Mouse (Mus musculus) erythroblast, embryonic 14.5 days (primary cell): Measurements from ENCODE around the gene Nes. TPM values are rescaled to one million over a fixed set of nuclear protein-coding genes. Genes with fewer than 3 reads are reported as not detected.

Source experiments
- H3K27me3 ChIP-seq: 2 replicates; pipeline ENCODE4 v1.6.1; 2012; ENCODE audit warnings: inconsistent platforms; ENCODE audit not compliant: control insufficient read depth
- H3K36me3 ChIP-seq: 2 replicates; pipeline ENCODE4 v1.6.1; 2012; ENCODE audit warnings: mild to moderate bottlenecking, inconsistent platforms; ENCODE audit not compliant: control insufficient read depth
- H3K4me1 ChIP-seq: 2 replicates; pipeline ENCODE4 v1.6.1; 2012; ENCODE audit warnings: inconsistent platforms; ENCODE audit not compliant: control insufficient read depth
- H3K4me3 ChIP-seq: replicated peaks from 2 replicates; pipeline ENCODE3; 2012; ENCODE audit warnings: moderate library complexity, mild to moderate bottlenecking, inconsistent platforms
- H3K9me3 ChIP-seq: 2 replicates; pipeline ENCODE4 v1.6.1; 2012; ENCODE audit warnings: low read length, inconsistent platforms, mixed read lengths; ENCODE audit not compliant: control insufficient read depth
- GATA1 ChIP-seq: IDR thresholded peaks from 2 replicates; pipeline ENCODE4 v1.6.1; 2012; ENCODE audit warnings: low read length, inconsistent platforms, mixed read lengths
- TAL1 ChIP-seq: IDR thresholded peaks from 3 replicates; pipeline ENCODE4 v1.6.1; 2012; ENCODE audit warnings: low read length, inconsistent platforms, mixed read lengths
- polyA plus RNA-seq: library from polyadenylated mRNA; stranded (reverse); fragments of >175 nt; gene quantifications from 2 replicates; pipeline ENCODE4 v1.2.3, GENCODE M21; 2012

Gene Nes
- polyA plus RNA-seq, result 0.01 TPM in 1 of 2 replicates, not detected in the other

DNA sequence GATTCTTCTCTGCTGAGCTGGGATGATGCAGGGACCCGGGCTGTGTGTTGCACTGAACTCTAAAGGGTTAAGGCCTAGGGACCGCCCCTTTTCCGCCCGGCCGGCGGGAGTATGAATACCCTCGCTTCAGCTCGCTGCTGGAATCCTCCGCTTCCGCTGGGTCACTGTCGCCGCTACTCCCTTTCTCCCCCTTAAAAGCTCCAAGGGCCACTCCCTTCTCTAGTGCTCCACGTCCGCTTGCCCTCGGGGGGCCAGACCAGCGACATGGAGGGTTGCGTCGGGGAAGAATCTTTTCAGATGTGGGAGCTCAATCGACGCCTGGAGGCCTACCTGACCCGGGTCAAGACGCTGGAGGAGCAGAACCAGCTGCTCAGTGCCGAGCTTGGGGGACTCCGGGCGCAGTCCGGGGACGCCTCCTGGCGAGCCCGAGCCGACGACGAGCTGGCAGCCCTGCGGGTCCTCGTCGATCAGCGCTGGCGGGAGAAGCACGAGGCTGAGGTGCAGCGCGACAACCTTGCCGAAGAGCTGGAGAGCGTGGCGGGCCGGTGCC is at the start of gene Nes:
Gene Nes (plus strand): TSS at position 140 of the 550 bp plus-strand sequence.
- H3K36me3 ChIP-seq, result no peaks in the 10 kb centered on the region
- no peak within 1 kb of the TSS for H3K4me3 ChIP-seq
- TF ChIP-seq TAL1, result no peak
- TF ChIP-seq GATA1, result no peak
- H3K4me1 ChIP-seq, result no peaks in the 10 kb centered on the region; the same call in none of the 2 replicates
- H3K9me3 ChIP-seq, result no peaks in the 10 kb centered on the region
- H3K27me3 ChIP-seq, result peaks cover 79% of the 10 kb centered on the region

DNA sequence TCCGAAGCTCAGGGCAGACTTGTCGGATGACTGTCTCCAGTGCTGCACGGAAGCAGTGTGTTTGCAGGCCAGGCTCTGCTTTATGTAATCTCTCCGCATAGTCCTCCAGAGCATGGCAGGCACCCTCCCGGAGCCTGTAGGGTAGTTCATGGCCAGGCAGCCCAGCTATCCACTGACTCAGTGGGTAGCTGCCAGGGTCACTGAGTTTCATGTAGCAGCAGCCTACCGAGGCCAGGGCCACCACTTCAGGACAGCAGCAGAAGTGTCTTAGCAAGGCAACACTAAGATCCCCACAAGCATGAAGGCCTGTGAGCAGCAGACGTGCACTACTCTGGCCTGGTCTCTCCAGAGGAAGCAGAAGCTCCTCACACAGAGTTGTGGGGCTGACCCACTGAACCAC is 45.9 kb upstream of the Nes start:
- Histone ChIP-seq H3K4me3 (no peak overlapping the region), H3K4me1 (peaks cover 38% of the 10 kb centered on the region), H3K9me3 (no peaks in the 10 kb centered on the region), H3K27me3 (no peaks in the 10 kb centered on the region), H3K36me3 (peaks cover 69% of the 10 kb centered on the region)
- TF ChIP-seq GATA1 (no peak), TAL1 (no peak)

DNA sequence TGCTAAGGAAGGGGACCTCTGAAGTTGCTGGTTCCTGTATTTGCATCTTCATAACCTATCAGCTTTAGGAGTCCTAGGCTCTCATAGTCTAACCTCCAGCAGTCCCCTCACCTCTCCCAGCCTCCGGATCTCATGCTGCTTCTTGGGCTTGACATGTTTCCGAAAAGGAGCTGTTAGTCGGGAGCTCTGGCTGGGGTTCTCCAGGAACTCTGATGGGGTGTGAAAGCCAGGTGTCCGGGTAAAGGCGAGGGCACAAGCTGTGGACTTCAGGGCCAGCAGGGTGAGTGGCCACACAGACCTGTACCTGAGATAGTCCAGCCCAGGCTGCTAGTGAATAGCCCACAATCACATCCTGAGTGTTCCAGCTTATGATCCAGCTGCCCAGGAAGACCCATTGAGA is 43.4 kb upstream of the Nes start:
- Histone ChIP-seq H3K27me3 (no peaks in the 10 kb centered on the region), H3K9me3 (no peaks in the 10 kb centered on the region), H3K4me1 (peaks cover 44% of the 10 kb centered on the region), H3K36me3 (peaks cover 67% of the 10 kb centered on the region), H3K4me3 (no peak overlapping the region)
- TF ChIP-seq GATA1, result no peak

DNA sequence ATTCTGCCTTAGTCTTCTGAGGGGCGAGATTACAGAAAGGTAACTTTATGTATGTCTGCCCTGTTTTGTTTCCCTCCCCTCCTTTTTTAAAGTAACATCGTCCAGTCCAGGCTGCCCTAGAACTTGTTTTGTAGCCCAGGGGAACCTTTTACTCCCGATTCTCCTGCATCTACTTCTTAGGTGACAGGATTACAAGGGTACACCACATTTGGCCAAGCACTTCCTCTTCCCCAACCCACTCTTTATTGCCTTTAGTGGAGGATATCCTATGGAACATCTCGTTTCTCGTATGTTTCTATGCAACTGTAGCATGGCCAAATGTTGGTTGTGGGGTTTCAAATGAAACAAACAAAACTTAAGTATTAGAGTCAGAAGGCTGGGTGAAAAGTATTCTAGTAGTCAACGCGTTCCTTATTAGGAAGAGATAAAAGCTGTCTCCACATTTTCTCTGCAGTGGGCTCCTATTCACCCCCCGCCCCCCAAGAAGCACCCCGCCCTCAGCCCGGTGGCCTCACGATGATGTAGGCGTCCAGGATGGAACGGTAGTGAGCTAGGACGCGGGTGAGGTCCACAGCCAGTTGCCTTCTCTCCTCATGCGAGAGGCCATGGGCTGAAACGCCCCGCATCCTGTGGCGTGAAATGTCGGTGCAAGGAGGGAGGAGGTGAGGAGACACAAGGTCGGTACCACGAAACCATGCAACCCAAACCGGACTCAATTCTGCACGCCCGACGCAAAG is 41.4 kb upstream of the Nes start:
- Histone ChIP-seq H3K27me3 (no peaks in the 10 kb centered on the region), H3K4me1 (peaks cover 58% of the 10 kb centered on the region), H3K4me3 (peak overlapping the region; percentile 100), H3K9me3 (no peaks in the 10 kb centered on the region), H3K36me3 (peaks cover 64% of the 10 kb centered on the region)
- TF ChIP-seq GATA1 (no peak), TAL1 (no peak)

DNA sequence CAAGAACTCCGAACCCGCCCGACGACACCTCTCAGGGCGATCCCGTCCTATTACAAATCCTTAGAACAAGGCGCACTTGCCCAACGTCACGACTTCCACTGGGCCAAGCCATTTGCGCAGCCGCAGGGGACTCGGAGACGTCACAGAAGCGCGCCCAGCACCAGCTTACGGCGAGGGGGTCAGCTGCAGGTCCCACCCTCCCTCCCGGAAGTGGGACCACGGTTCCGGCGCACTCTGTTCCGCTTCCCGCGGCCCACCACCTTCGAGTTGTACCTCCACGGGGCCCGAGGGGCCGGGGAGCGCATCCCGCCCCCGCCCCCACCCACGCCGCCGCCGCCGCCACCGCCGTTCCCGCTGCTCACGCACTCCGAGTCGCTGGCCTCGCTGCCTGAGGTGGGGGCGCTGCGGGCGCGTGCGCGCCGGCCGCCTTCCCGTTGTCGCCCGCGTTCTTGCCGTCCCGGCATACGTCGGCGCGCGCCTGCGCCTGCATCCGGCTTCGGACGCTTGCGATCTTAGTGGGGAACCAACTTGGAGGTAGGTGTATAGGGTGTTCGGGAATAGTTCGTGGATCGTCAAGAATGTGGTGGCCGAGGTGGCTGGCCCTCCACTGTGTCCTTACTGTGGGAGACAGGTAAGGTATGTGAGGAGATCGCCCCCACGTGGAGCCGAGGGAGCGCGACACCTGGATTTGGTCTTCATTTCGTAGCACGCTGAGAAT is 40.6 kb upstream of the Nes start, which contains the start of the genes Isg20l2 and Rrnad1:
Gene Isg20l2 (plus strand): TSS at position 237 of the 718 bp plus-strand sequence.
Gene Rrnad1 (minus strand): TSS at position 640 of the 718 bp plus-strand sequence.
- H3K4me1 ChIP-seq, result peaks cover 63% of the 10 kb centered on the region
- TF ChIP-seq GATA1 (no peak), TAL1 (no peak)
- H3K9me3 ChIP-seq, result no peaks in the 10 kb centered on the region
- H3K27me3 ChIP-seq, result no peaks in the 10 kb centered on the region
- peak within 1 kb of the TSS; percentile 100 for H3K4me3 ChIP-seq
- peaks cover 64% of the 10 kb centered on the region for H3K36me3 ChIP-seq

DNA sequence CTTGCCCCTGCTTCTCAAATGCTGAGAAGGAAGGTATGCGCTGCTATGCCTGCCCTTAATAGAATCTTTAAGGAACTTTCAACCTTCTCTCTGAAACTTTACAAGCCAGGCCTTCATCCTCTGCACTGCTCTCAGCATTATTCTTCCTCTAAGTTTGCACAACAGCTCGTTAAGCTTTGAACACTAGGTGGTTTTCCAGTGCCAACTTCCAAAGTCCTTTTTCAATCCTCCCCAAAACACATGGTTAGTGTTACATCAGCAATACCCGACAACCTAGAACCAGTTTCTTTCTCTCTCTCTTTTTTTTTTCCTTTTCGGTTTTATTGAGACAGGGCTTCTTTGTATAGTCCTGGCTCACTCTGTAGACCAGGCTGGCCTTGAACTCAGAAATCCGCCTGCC is 36.9 kb upstream of the Nes start:
- H3K36me3 ChIP-seq, result peaks cover 74% of the 10 kb centered on the region
- H3K4me3 ChIP-seq, result no peak overlapping the region
- H3K9me3 ChIP-seq, result no peaks in the 10 kb centered on the region
- TF ChIP-seq TAL1 (no peak), GATA1 (no peak)
- H3K4me1 ChIP-seq, result peaks cover 54% of the 10 kb centered on the region
- H3K27me3 ChIP-seq, result no peaks in the 10 kb centered on the region

DNA sequence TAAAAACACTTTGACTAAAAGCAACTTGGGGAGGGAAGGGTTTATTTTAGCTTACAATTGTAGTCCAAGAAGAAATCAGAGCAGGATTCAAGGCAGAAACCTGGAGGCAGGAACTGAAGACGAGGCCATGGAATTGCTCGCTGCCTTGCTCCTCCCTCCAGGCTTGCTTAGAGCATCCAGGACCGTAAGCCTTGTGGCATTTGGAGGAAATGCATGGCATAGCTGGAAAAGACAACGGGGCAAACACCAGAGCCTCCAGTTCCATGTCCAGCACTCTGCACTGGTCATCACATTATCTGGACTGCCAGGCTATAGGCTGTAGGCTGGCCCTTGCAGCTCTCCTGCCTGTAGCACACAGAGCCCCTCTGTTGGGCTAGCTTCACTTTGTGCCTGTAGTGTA is 36.4 kb upstream of the Nes start:
- no peaks in the 10 kb centered on the region for H3K9me3 ChIP-seq
- no peak for TF ChIP-seq TAL1
- TF ChIP-seq GATA1, result no peak
- no peak overlapping the region for H3K4me3 ChIP-seq
- H3K4me1 ChIP-seq, result peaks cover 49% of the 10 kb centered on the region
- peaks cover 78% of the 10 kb centered on the region for H3K36me3 ChIP-seq
- H3K27me3 ChIP-seq, result no peaks in the 10 kb centered on the region

DNA sequence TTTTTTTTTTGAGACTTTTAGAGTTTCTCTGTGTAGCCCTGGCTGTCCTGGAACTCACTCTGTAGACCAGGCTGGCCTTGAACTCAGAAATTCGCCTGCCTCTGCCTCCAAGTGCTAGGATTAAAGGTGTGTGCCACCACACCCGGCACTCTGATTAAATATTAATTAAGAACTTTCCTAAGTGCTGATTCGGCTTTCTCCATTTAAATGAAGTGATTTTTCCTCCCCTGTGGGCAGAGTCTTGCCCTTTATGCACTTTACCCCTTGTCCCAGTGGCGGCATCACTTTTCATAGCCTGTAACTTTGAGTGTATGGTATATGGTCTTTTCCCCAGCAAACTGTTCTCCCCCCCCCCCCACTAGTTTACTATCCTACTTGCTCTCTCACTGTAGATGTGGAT is 35.7 kb upstream of the Nes start:
- Histone ChIP-seq H3K27me3 (no peaks in the 10 kb centered on the region), H3K4me1 (peaks cover 46% of the 10 kb centered on the region), H3K36me3 (peaks cover 85% of the 10 kb centered on the region)

DNA sequence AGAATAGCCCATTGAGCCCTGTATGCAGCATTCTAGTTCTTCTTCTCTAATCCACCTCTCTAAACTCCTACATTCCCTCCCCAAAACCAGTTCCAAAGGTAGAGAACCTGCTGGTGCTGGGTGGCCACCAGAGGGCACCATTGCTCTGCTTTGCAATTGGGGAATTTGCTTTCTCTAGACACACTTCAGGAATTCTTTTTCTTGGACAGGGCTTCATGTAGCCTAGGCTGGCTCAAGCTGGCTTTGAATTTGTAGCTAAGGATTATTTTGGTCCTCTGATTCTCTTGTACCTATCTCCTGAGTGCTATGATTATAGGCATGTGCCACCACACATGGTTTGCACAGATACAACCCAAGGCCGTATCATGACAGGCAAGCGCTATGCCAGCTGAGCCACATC is 35.1 kb upstream of the Nes start:
- H3K4me3 ChIP-seq, result no peak overlapping the region
- no peaks in the 10 kb centered on the region for H3K27me3 ChIP-seq
- peaks cover 91% of the 10 kb centered on the region for H3K36me3 ChIP-seq
- H3K4me1 ChIP-seq, result peaks cover 44% of the 10 kb centered on the region
- no peaks in the 10 kb centered on the region for H3K9me3 ChIP-seq
- TF ChIP-seq TAL1, result no peak
- TF ChIP-seq GATA1, result no peak

More for the DNA sequence above, 35.7 kb upstream of the Nes start:
- no peak overlapping the region for H3K4me3 ChIP-seq
- no peak for TF ChIP-seq TAL1
- no peak for TF ChIP-seq GATA1
- H3K9me3 ChIP-seq, result no peaks in the 10 kb centered on the region
